Mouse (Mus musculus) gastrocnemius, postnatal 10 days (tissue): ENCODE data around the gene Gm28051. TPM values are rescaled to one million over a fixed set of nuclear protein-coding genes. Genes with fewer than 3 reads are reported as not detected.

Experiments
- DNase-seq: peaks from one replicate; pipeline ENCODE4 v3.0.0; 2021; ENCODE audit warnings: mixed read lengths
- total RNA-seq, 2 experiments: library from RNA; stranded (reverse); gene quantifications; 2 replicates each; pipeline ENCODE4 v1.2.3; 2021

Gene Gm28051
- total RNA-seq, 2 experiments from 2014 or later, result not detected

GRCm38 (mm10) chr12:102705906-102706640 is 51.5 kb downstream of the Gm28051 start:
- DNase-seq, result no peak

GRCm38 (mm10) chr12:102705216-102705871 is 52.2 kb downstream of the Gm28051 start:
- peak; percentile 96 for DNase-seq

- peak; percentile 67 for DNase-seq
Observed at GRCm38 (mm10) chr12:102704457-102705198, 52.9 kb downstream of the Gm28051 start, which contains the start of gene Itpk1. Gene Itpk1 (minus strand): TSS chr12:102704930.

- DNase-seq, result no peak
Observed at GRCm38 (mm10) chr12:102703921-102704408, 53.6 kb downstream of the Gm28051 start.

GRCm38 (mm10) chr12:102703441-102703840 is 54.1 kb downstream of the Gm28051 start:
- no peak for DNase-seq

GRCm38 (mm10) chr12:102703111-102703412 is 54.5 kb downstream of the Gm28051 start:
- DNase-seq, result no peak

GRCm38 (mm10) chr12:102702356-102703110 is 55.0 kb downstream of the Gm28051 start:
- peak; percentile 90 for DNase-seq

- DNase-seq, result no peak
Observed at GRCm38 (mm10) chr12:102701691-102702207, 55.8 kb downstream of the Gm28051 start.

- no peak for DNase-seq
Observed at GRCm38 (mm10) chr12:102700453-102700852, 57.1 kb downstream of the Gm28051 start.

GRCm38 (mm10) chr12:102699156-102699555 is 58.4 kb downstream of the Gm28051 start:
- no peak for DNase-seq

- DNase-seq, result no peak
Observed at GRCm38 (mm10) chr12:102698089-102698684, 59.4 kb downstream of the Gm28051 start.

GRCm38 (mm10) chr12:102697381-102697780 is 60.2 kb downstream of the Gm28051 start:
- DNase-seq, result no peak

- DNase-seq, result no peak
Observed at GRCm38 (mm10) chr12:102696635-102697354, 60.8 kb downstream of the Gm28051 start.

GRCm38 (mm10) chr12:102695369-102696239 is 62.0 kb downstream of the Gm28051 start:
- DNase-seq, result no peak

GRCm38 (mm10) chr12:102691761-102692160 is 65.8 kb downstream of the Gm28051 start:
- DNase-seq, result no peak

GRCm38 (mm10) chr12:102691180-102691579 is 66.4 kb downstream of the Gm28051 start:
- DNase-seq, result peak; percentile 45

- no peak for DNase-seq
Observed at GRCm38 (mm10) chr12:102689773-102690563, 67.6 kb downstream of the Gm28051 start.

GRCm38 (mm10) chr12:102686321-102686720 is 71.2 kb downstream of the Gm28051 start:
- no peak for DNase-seq

- DNase-seq, result no peak
Observed at GRCm38 (mm10) chr12:102685523-102685931, 72.0 kb downstream of the Gm28051 start.
